Mouse (Mus musculus) ES-E14 (cell line): Measurements from ENCODE around the gene Stat5b.

Experiments used
- HCFC1 ChIP-seq: IDR thresholded peaks from 2 replicates; pipeline ENCODE4 v1.6.1; 2012; ENCODE audit warnings: low read length, inconsistent platforms, borderline replicate concordance; ENCODE audit not compliant: insufficient read depth
- MAFK ChIP-seq: IDR thresholded peaks from 2 replicates; pipeline ENCODE4 v1.6.1; 2014; ENCODE audit warnings: mild to moderate bottlenecking, low read depth, low read length, inconsistent platforms; ENCODE audit not compliant: insufficient read depth
- ZC3H11A ChIP-seq: IDR thresholded peaks from 2 replicates; pipeline ENCODE4 v1.6.1; 2012; ENCODE audit warnings: low read depth, mild to moderate bottlenecking, inconsistent platforms, low read length, borderline replicate concordance

DNA sequence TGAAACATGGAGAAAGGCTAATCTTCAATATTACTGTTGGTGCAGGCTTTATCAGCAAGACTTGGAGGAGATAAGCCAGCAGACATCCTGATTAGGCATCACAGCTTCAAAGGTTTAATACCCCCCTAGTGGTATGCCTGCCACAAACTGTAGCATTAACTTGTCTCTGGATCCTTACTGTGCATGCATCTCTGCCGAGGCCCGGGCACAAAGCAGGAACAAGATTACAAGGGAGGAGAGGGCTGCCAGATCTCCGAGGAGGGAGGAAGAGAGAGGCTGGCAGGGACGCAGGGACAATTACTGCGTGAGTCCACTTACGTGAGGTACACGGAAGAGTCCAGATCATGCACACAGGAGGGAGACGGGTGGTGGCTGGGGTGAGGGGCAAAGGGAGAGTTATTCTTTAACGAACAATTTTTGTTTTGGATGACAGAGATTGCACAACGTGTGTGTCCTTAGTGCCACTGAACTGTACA is 21.8 kb downstream of the Stat5b start:
- TF ChIP-seq HCFC1 (no peak), ZC3H11A (no peak), MAFK (no peak)
